Mouse (Mus musculus) hindbrain, embryonic 14.5 days (tissue): ENCODE results near the gene Ip6k1. TPM values are rescaled to one million over a fixed set of nuclear protein-coding genes. Genes with fewer than 3 reads are reported as not detected.

Source experiments
- ATAC-seq: fragments of 200-750 bp; cut with Nextera tagmentation; 2 replicates; pipeline ENCODE4 v1.8.0; 2017; ENCODE audit warnings: moderate number of reproducible peaks, mild to moderate bottlenecking, moderate TSS enrichment, moderate library complexity; ENCODE audit not compliant: low FRiP score
- DNase-seq: peaks from one replicate; pipeline ENCODE4 v3.0.0-alpha.2; 2015; ENCODE audit warnings: low spot score
- H3K27ac ChIP-seq: fragments of 300-500 bp; sonication (generic); 2 replicates; pipeline ENCODE4 v1.5.1; 2014; ENCODE audit warnings: mild to moderate bottlenecking, moderate library complexity
- H3K27me3 ChIP-seq: fragments of 300-500 bp; sonication (generic); 2 replicates; pipeline ENCODE4 v1.6.1; 2014; ENCODE audit warnings: mild to moderate bottlenecking, low read length, mixed read lengths; ENCODE audit not compliant: control insufficient read depth, insufficient read depth
- H3K36me3 ChIP-seq: fragments of 300-500 bp; sonication (generic); replicated peaks from 2 replicates; pipeline ENCODE4 v1.6.1; 2014; ENCODE audit not compliant: control insufficient read depth, insufficient read depth
- H3K4me1 ChIP-seq: fragments of 300-500 bp; sonication (generic); replicated peaks from 2 replicates; pipeline ENCODE4 v1.6.1; 2014; ENCODE audit warnings: antibody characterized with exemption, low read length, mixed read lengths; ENCODE audit not compliant: control insufficient read depth, insufficient read depth
- H3K4me2 ChIP-seq: fragments of 300-500 bp; sonication (generic); replicated peaks from 2 replicates; pipeline ENCODE4 v1.6.1; 2014; ENCODE audit warnings: mild to moderate bottlenecking, moderate library complexity
- H3K4me3 ChIP-seq: fragments of 300-500 bp; sonication (generic); replicated peaks from 2 replicates; pipeline ENCODE4 v1.5.1; 2014; ENCODE audit warnings: mild to moderate bottlenecking, low read length
- H3K9ac ChIP-seq: fragments of 300-500 bp; sonication (generic); 2 replicates; pipeline ENCODE4 v1.6.1; 2014
- H3K9me3 ChIP-seq: fragments of 300-500 bp; sonication (generic); 2 replicates; pipeline ENCODE4 v1.6.1; 2016; ENCODE audit warnings: low read length; ENCODE audit not compliant: control insufficient read depth
- WGBS: fragments of 180-500 bp; shearing (Covaris S2); extraction: QIAGEN DNeasy Blood & Tissue Kit; methylation state at CpG from one replicate; pipeline ENCODE4 v1.1.7; 2014; 5-methylcytosine and 5-hydroxymethylcytosine counted together
- polyA plus RNA-seq: library from polyadenylated mRNA; unstranded; fragments of >200 nt; fragmentation: Nextera tagmentation; extraction: Ambion mirVana; gene quantifications from 2 replicates; pipeline ENCODE4 v1.2.1, GENCODE M21; 2014

Ip6k1 gene
- polyA plus RNA-seq, 1 experiment from 2014 or later: 55.4 TPM

GRCm38 (mm10) chr9:107964681-107965080 is 37.6 kb upstream of the Ip6k1 start:
- no peak overlapping the region for H3K4me3 ChIP-seq
- H3K9ac ChIP-seq: no peak overlapping the region
- H3K27me3 ChIP-seq: no peaks in the 10 kb centered on the region
- no peak overlapping the region for H3K27ac ChIP-seq
- ATAC-seq (no peak), DNase-seq (no peak)
- H3K4me2 ChIP-seq: no peak overlapping the region
- no peaks in the 10 kb centered on the region for H3K9me3 ChIP-seq
- H3K4me1 ChIP-seq: peaks cover 16% of the 10 kb centered on the region
- no peaks in the 10 kb centered on the region for H3K36me3 ChIP-seq
- WGBS: 91% methylated on average over 9 of the region's 9 CpGs

DNA sequence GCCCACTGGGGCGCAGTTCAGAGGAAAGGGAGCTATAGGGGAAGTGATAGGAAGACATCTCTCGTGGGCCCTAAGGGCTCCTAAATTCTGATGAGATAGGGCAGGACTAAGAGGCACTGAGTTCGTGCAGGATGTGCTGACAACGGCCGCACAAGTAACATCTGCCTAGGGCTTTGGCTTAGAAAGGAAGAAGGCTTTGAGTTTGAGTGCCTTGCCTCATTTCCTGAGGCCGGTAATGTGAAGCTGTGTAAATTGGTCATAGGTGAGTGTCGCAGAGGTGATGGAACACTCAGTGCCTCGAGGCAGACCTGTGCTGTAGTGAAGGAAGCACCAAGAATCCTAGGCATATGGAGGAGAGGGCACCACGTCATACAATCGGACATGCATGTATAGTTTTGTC is 35.6 kb upstream of the Ip6k1 start:
- Histone ChIP-seq H3K4me1 (peaks cover 6% of the 10 kb centered on the region; the same call in 1 of the 2 replicates), H3K27ac (no peak overlapping the region), H3K9ac (no peak overlapping the region), H3K27me3 (no peaks in the 10 kb centered on the region), H3K4me3 (no peak overlapping the region), H3K9me3 (no peaks in the 10 kb centered on the region), H3K36me3 (no peaks in the 10 kb centered on the region), H3K4me2 (no peak overlapping the region)
- WGBS: 93% methylated on average over 10 of the region's 10 CpGs
- DNase-seq: no peak
- ATAC-seq: no peak

DNA sequence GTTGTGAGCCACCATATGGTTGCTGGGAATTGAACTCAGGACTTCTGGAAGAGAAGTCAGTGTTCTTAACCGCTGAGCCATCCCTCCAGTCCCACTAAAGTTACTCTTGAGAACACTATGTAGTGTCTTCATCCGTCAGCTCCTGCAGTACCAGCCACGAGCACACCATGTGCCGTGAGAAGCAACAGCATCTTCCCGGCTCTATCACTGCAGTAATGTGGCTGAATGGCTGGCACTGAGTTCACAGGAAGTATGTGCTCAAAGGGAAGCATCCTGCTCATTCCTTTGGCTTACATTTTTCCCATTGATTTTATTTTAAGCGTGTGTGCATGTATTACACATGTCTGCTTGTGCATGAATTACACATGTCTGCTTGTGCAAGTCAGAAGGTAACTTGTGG is 34.9 kb upstream of the Ip6k1 start:
- Histone ChIP-seq H3K36me3 (no peaks in the 10 kb centered on the region), H3K27ac (no peak overlapping the region), H3K27me3 (no peaks in the 10 kb centered on the region), H3K4me2 (no peak overlapping the region), H3K9me3 (no peaks in the 10 kb centered on the region), H3K4me3 (no peak overlapping the region), H3K4me1 (no peaks in the 10 kb centered on the region), H3K9ac (no peak overlapping the region)
- ATAC-seq (no peak), DNase-seq (no peak)
- 89% methylated on average over 6 of the region's 6 CpGs for WGBS

DNA sequence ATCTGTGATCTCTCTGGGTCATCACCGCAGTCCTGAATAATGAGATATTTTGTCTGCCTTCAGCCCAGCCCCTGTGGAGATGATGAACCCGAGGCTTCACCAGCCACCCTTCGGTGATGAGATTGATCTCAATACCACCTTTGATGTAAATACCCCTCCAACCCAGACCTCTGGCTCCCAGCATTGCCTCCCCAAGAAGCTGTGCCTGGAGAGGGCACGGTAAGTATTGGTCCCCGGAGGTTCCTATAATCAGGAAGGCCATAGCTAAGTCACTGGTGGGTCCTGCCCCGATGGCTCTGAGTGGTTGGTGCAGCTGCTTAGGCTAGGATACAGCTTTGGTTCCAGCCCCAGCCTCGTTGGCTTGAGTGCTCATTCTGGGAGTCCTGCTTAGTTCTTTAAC is 33.8 kb upstream of the Ip6k1 start:
- 95% methylated on average over 7 of the region's 7 CpGs for WGBS
- Histone ChIP-seq H3K4me3 (no peak overlapping the region), H3K4me1 (no peaks in the 10 kb centered on the region), H3K9ac (no peak overlapping the region), H3K27me3 (no peaks in the 10 kb centered on the region), H3K36me3 (no peaks in the 10 kb centered on the region), H3K27ac (no peak overlapping the region), H3K9me3 (no peaks in the 10 kb centered on the region), H3K4me2 (no peak overlapping the region)
- ATAC-seq (no peak), DNase-seq (no peak)

DNA sequence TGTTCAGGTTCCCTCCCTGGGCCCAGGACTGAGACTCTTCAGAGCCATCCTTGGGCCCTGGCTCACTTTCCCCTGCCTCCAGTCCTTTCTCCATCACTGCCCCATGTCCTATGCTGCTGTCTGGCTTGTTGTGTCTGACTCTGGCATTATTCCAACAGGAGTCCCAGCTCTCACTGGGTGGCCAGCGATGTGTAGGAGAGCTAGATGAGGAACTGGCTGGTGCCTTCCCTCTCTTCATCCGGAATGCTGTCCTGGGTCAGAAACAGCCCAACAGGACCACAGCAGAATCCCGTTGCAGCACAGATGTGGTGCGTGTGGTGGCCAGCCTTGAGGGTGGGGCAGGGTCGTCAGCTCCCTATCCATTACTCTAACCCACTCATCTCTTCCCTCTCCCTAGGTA is 32.0 kb upstream of the Ip6k1 start:
- H3K27ac ChIP-seq: no peak overlapping the region
- no peaks in the 10 kb centered on the region for H3K27me3 ChIP-seq
- H3K9me3 ChIP-seq: no peaks in the 10 kb centered on the region
- no peak overlapping the region for H3K4me2 ChIP-seq
- H3K36me3 ChIP-seq: no peaks in the 10 kb centered on the region
- H3K9ac ChIP-seq: no peak overlapping the region
- no peaks in the 10 kb centered on the region for H3K4me1 ChIP-seq
- no peak for DNase-seq
- no peak for ATAC-seq
- 89% methylated on average over 5 of the region's 5 CpGs for whole genome bisulfite sequencing
- H3K4me3 ChIP-seq: no peak overlapping the region

- DNase-seq (no peak), ATAC-seq (no peak)
- Histone ChIP-seq H3K36me3 (no peaks in the 10 kb centered on the region), H3K27me3 (no peaks in the 10 kb centered on the region), H3K9me3 (no peaks in the 10 kb centered on the region), H3K4me3 (no peak overlapping the region), H3K27ac (no peak overlapping the region), H3K9ac (no peak overlapping the region), H3K4me2 (no peak overlapping the region), H3K4me1 (no peaks in the 10 kb centered on the region)
- WGBS: 86% methylated on average over 8 of the region's 8 CpGs
These were observed 30.4 kb upstream of the Ip6k1 start for GRCm38 (mm10) chr9:107971690-107972541.

GRCm38 (mm10) chr9:107974491-107975171 is 27.7 kb upstream of the Ip6k1 start:
- no peak overlapping the region for H3K9ac ChIP-seq
- 84% methylated on average over 10 of the region's 10 CpGs for WGBS
- H3K9me3 ChIP-seq: no peaks in the 10 kb centered on the region
- H3K4me2 ChIP-seq: no peak overlapping the region
- no peaks in the 10 kb centered on the region for H3K27me3 ChIP-seq
- no peak overlapping the region for H3K4me3 ChIP-seq
- no peaks in the 10 kb centered on the region for H3K36me3 ChIP-seq
- ATAC-seq (no peak), DNase-seq (no peak)
- no peaks in the 10 kb centered on the region for H3K4me1 ChIP-seq
- no peak overlapping the region for H3K27ac ChIP-seq

DNA sequence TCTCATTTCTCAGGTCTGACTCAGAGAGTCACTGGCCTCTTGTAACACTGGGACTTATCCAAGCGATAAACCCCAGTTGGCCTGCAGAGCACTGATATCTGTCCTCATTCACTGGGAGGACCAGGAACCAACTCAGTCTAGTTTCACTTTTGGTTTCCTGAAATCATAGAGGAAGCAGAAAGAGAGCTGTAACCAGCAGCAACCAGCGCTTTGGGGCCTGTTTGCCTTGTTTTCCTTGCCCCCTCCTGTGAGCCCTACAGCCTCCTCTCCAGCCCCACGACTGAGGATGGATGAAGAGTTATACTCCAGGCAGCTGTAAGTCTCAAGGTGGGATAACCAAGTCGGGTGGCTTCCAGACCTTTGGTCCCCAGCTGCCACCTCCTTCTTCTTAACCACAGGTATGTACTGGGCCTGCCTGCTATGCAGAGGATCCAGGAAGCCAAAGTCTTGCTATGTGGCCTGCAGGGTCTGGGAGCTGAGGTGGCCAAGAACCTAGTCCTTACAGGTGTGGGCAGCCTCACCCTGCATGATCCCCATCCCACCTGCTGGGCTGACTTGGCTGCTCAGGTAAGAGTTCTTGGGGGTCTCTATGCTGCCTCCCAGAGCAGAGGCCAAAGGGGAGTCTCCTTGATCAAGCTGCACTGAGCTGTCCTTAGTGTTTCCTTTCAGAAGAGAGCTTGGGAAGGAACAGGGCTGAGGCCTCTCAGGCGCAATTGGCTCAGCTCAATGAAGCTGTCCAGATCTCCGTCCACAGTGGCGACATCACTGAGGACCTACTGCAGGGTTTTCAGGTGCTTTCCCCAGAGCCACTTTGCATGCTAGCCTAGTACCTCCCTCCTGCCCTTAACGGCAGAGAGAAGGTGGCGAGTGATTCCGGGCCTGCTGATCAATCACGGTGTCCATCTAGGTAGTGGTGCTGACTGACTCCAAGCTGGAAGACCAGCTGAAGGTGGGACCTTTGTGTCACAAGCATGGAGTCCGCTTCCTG is 26.6 kb upstream of the Ip6k1 start, which contains the start of gene Uba7:
Gene Uba7, plus strand, starts transcription at position 107 of the 988 bp plus-strand sequence.
- ATAC-seq (no peak), DNase-seq (no peak)
- Histone ChIP-seq H3K9ac (no peak within 1 kb of the TSS), H3K9me3 (no peaks in the 10 kb centered on the region), H3K4me3 (no peak within 1 kb of the TSS), H3K4me2 (no peak within 1 kb of the TSS), H3K36me3 (no peaks in the 10 kb centered on the region), H3K27ac (no peak within 1 kb of the TSS), H3K4me1 (no peaks in the 10 kb centered on the region), H3K27me3 (no peaks in the 10 kb centered on the region)
- 72% methylated on average over 12 of the region's 12 CpGs for WGBS

DNA sequence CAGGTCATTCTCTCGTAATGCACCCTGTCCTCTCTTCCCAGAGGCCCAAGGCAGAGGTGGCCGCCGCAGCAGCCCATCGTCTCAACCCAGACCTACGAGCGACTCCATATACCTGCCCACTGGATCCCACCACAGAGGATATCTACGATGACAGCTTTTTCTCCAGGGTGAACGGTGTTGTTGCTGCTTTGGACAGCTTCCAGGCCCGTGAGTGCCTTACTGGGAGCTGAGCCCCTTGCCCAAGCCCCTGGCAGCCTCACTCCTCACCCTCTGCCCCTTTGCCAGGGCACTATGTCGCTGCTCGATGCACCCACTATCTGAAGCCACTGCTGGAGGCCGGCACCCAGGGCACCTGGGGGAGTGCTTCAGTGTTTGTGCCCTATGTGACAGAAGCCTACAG is 23.5 kb upstream of the Ip6k1 start:
- H3K9ac ChIP-seq: no peak overlapping the region
- no peaks in the 10 kb centered on the region for H3K36me3 ChIP-seq
- 91% methylated on average over 12 of the region's 12 CpGs for WGBS
- peaks cover 9% of the 10 kb centered on the region; the same call in 1 of the 2 replicates for H3K4me1 ChIP-seq
- no peak overlapping the region for H3K27ac ChIP-seq
- H3K4me3 ChIP-seq: no peak overlapping the region
- no peak for ATAC-seq
- H3K27me3 ChIP-seq: no peaks in the 10 kb centered on the region
- no peak for DNase-seq
- no peaks in the 10 kb centered on the region for H3K9me3 ChIP-seq
- no peak overlapping the region for H3K4me2 ChIP-seq
